Mouse (Mus musculus) ovary, postnatal 14 days (tissue): ENCODE data around the gene Pam16.

Source experiments
- DNase-seq: peaks from one replicate; pipeline ENCODE4 v3.0.0; 2022; ENCODE audit warnings: low spot score

Gene Pam16

GRCm38 (mm10) chr16:4624481-4625110 lies at the start of gene Pam16:
Pam16 (minus strand) TSS chr16:4624988.
- peak; percentile 89 for DNase-seq

- no peak for DNase-seq
Measured at GRCm38 (mm10) chr16:4674091-4674490, 49.3 kb upstream of the Pam16 start.

GRCm38 (mm10) chr16:4670317-4670716 lies 45.5 kb upstream of the Pam16 start:
- no peak for DNase-seq

GRCm38 (mm10) chr16:4667190-4667808 lies 42.5 kb upstream of the Pam16 start:
- peak; percentile 89 for DNase-seq

GRCm38 (mm10) chr16:4665726-4666125 lies 40.9 kb upstream of the Pam16 start:
- DNase-seq, result no peak

GRCm38 (mm10) chr16:4663806-4664205 lies 39.0 kb upstream of the Pam16 start:
- DNase-seq, result no peak

GRCm38 (mm10) chr16:4661605-4662004 lies 36.8 kb upstream of the Pam16 start:
- no peak for DNase-seq

- no peak for DNase-seq
Measured at GRCm38 (mm10) chr16:4659326-4659725, 34.5 kb upstream of the Pam16 start.

- DNase-seq, result peak; percentile 63
Measured at GRCm38 (mm10) chr16:4658781-4659245, 34.0 kb upstream of the Pam16 start.

- no peak for DNase-seq
Measured at GRCm38 (mm10) chr16:4656571-4657081, 31.8 kb upstream of the Pam16 start.

GRCm38 (mm10) chr16:4655764-4656570 lies 31.2 kb upstream of the Pam16 start:
- DNase-seq, result no peak

- DNase-seq, result no peak
Measured at GRCm38 (mm10) chr16:4655251-4655734, 30.5 kb upstream of the Pam16 start.

- DNase-seq, result no peak
Measured at GRCm38 (mm10) chr16:4654706-4655105, 29.9 kb upstream of the Pam16 start.

- DNase-seq, result no peak
Measured at GRCm38 (mm10) chr16:4652707-4653416, 28.1 kb upstream of the Pam16 start.

GRCm38 (mm10) chr16:4651624-4652023 lies 26.8 kb upstream of the Pam16 start:
- no peak for DNase-seq

- no peak for DNase-seq
Measured at GRCm38 (mm10) chr16:4651081-4651480, 26.3 kb upstream of the Pam16 start.

- DNase-seq, result no peak
Measured at GRCm38 (mm10) chr16:4650161-4650560, 25.4 kb upstream of the Pam16 start.

GRCm38 (mm10) chr16:4649692-4650091 lies 24.9 kb upstream of the Pam16 start:
- no peak for DNase-seq

- no peak for DNase-seq
Measured at GRCm38 (mm10) chr16:4649211-4649610, 24.4 kb upstream of the Pam16 start.

- DNase-seq, result no peak
Measured at GRCm38 (mm10) chr16:4648416-4649023, 23.7 kb upstream of the Pam16 start.

GRCm38 (mm10) chr16:4647651-4648141 lies 22.9 kb upstream of the Pam16 start:
- DNase-seq, result no peak
